Mouse (Mus musculus): ENCODE data around the gene Gpr37l1.

GRCm38 (mm10) chr1:135129543-135130183, 37.8 kb downstream of the Gpr37l1 start:
- TF ChIP-seq CTCF (IDR thresholded peaks at IDR 0.05; ENCODE audit: extremely low read depth, insufficient read length, insufficient replicate concordance, low read depth, low read length) (no peak), POLR2A (IDR thresholded peaks at IDR 0.05; ENCODE audit: low read depth, low read length) (no peak)

Data from small intestine, adult 2 months (tissue).